Mouse (Mus musculus) brain, embryonic 14.5 days (tissue): Measurements from ENCODE around the gene Pidd1. TPM values are rescaled to one million over a fixed set of nuclear protein-coding genes. Genes with fewer than 3 reads are reported as not detected.

Experiments used
- DNase-seq: peaks from one replicate; pipeline ENCODE4 v3.0.0-alpha.2; 2011; ENCODE audit warnings: low read depth
- CTCF ChIP-seq: fragments of 200-500 bp; IDR thresholded peaks from 2 replicates; pipeline ENCODE4 v1.5.1; 2012; ENCODE audit warnings: inconsistent platforms, mild to moderate bottlenecking, moderate library complexity, borderline replicate concordance; ENCODE audit not compliant: insufficient read depth, insufficient read length; ENCODE audit errors: extremely low read depth
- POLR2A ChIP-seq: fragments of 200-500 bp; IDR thresholded peaks from 2 replicates; pipeline ENCODE4 v1.6.1; 2012; ENCODE audit warnings: mild to moderate bottlenecking, inconsistent platforms, borderline replicate concordance; ENCODE audit not compliant: poor library complexity, insufficient read depth, insufficient read length, severe bottlenecking; ENCODE audit errors: extremely low read depth
- polyA plus RNA-seq: library from polyadenylated mRNA; depleted of rRNA; stranded (reverse); fragments of >200 nt; gene quantifications from 2 replicates; pipeline ENCODE4 v1.2.3, GENCODE M21; 2012

The Pidd1 gene
- polyA plus RNA-seq, 1 experiment: 16.0 TPM

DNA sequence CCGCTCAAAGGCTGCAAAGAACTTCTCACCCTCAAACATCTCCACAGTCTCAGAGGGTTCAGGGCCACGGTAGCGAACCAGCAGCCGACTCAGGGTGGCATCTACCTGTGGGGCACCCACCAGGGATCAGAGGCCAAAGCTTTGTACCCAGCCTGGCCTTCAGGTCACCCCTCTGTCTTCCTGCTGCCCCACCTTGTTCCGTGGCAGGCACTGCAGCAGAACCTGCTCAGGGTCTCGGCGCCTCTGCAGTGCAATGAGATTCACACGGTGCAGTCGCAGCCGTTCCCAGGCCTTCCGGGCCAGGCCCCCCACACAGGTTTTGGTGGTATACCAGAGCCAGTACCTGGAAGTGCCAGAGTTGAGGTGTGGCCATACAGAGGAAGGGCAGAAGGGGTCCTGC, 4.0 kb downstream of the Pidd1 start:
- TF ChIP-seq CTCF (no peak), POLR2A (no peak)
- no peak for DNase-seq

DNA sequence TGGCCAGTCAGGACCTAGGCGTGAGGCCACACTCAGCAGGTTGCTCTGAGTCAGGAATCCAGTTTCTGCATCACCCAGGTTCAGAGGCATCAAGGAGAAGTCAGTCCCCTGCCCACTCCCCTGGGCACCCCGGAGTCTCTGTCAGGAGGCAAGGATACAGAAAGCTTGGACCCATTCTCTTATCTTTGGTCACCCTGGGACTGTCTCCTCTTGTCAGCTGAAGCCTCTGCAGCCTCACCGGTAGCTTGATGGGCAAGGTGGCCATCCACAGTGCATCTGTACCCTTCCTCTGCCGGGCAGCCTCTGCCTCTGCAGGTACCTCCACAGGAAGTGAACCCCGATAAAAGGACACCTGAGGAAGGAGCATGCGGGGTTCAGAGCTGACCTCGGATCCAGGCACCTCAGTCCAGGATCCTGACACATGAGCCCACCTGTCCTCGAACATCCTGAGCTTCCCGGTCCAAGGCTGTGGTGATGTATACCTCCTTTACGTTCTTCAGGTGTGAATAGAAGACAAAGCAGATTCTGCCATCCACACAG, 4.6 kb downstream of the Pidd1 start:
- DNase-seq: no peak
- TF ChIP-seq POLR2A (no peak), CTCF (no peak)

DNA sequence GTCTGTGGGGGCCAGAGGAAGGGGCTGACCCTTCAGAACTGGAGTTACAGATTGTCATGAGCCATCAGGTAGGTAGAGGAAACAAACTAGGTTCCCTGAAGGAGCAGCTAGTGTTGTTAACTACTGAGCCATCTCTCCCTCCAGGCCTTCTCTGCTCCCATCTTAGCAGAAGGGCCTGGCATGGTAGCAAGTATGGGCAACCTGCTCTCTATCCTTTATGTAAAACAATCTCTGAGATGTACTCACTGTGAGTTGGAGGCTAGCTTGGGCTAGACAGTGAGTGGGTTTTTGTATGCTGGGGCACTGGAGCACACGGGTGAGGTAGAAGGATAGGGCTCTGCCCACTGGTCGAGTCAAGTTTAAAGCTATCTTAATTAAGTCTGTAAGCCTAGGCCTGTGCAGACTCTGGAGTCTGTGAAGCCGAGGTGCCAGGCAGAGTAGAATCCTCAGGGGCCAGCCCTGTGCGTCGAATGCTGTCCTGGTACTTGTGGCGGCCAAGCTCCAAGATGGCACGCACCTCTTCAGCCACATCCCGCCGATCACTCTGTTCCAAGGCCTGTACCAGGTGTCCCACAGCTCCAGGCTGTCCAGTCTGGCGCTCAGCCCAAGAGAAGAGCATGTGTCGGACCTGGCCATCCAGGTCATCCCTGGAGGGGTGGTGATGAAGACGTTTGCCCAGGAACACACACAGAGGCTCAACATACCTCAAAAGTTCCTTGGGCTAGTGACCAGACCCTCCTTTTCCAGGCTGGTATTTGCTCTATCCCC, 5.4 kb downstream of the Pidd1 start:
- TF ChIP-seq POLR2A (no peak), CTCF (no peak)
- no peak for DNase-seq

DNA sequence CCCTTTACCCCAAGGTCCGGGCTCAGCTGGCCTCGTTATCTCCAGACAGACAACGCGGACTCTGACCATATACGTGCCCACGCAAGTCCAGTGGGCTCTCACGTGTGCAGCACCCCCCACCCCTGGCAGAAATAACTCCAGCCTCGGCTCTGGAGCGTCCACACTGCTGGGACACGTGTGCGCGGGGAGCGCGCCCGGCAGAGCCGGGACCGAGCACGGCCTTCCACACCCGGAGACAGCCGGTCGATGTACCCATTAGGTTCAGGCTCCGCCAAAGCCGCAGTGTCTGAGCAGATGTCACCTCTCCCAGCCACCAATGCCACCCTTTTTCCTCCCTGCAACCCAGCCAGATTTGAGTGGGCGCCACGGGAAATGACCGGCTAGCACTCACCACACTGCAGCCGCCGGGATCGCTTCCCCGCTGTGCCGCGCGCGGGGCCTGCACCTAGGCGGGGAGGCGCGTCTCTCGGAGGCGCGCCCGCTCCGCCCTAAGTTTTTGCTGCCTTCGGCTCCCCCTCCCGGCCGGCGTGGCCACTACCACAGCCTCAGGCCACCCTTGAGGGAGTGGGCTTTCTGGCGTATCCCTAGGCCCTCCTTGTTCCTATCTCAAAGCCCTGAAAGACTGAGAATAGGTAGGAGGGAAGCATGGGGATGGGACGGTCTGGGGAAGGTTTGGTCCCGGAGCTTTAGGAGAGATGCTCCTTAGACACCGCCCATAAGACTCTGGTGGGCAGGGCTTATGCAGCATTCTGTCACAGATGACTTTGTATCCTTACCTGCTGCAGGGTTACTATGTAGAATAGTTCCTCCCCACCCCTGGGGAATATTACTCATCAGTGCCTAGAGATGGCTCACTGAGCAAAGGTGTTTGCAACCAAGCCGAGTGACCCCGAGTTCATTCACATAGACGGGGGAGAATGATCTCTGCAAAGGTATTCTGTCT, 6.4 kb downstream of the Pidd1 start, which contains the start of gene Slc25a22:
Gene Slc25a22 (minus strand): TSS at position 715 of the 943 bp plus-strand sequence.
- TF ChIP-seq CTCF: peak; percentile 71
- TF ChIP-seq POLR2A: peak; percentile 78
- peak; percentile 90 for DNase-seq

DNA sequence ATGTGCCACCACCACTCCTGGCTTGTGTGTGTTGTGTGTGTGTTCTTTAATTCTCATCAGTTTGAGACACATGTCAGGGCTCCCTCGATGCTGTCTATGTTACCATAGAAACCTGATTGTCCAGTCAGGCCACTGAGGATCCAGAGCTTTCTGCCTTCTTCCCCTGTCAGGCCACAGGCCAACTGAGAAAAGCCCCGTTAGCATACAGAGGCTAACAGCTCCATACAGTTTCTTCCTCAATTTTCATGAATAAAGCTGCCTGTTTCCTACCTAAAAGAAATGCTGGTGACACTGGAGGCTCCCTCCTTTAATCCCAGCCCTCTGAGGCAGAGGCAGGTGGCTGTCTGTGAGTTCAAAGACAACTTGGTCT, 7.3 kb downstream of the Pidd1 start:
- TF ChIP-seq POLR2A (no peak), CTCF (no peak)
- no peak for DNase-seq

DNA sequence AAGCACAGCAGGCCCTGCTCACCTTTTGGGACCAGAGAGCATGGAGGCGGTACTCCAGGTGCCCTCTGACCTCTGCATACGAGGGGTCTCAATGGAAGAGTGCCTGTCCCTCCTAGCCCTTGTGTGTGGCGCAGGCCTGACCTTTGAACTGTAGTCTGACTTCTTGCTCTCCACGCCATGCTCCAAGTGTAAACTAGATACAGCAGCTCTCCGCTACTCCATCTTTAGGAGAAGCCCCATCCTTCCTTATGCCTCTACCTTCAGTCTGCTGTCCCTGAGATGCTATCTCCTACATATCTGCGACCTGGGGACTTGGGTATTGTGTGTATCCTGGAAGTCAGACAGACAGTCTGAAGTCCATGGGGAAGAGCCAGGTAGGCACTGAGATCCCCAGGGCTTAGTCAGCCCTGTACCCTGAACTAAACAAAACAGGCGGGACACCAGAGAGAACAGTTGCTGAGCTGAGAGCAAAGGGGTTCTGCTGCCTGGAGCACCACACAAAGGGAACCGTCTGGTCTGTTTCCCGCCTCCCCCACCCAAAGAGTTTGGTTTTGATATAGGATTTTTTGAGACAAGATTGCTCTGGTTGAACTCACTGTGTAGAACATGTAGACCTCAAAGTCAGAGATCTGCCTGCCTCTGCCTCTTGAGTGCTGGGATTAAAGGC, 7.8 kb downstream of the Pidd1 start:
- TF ChIP-seq CTCF: no peak
- no peak for DNase-seq

DNA sequence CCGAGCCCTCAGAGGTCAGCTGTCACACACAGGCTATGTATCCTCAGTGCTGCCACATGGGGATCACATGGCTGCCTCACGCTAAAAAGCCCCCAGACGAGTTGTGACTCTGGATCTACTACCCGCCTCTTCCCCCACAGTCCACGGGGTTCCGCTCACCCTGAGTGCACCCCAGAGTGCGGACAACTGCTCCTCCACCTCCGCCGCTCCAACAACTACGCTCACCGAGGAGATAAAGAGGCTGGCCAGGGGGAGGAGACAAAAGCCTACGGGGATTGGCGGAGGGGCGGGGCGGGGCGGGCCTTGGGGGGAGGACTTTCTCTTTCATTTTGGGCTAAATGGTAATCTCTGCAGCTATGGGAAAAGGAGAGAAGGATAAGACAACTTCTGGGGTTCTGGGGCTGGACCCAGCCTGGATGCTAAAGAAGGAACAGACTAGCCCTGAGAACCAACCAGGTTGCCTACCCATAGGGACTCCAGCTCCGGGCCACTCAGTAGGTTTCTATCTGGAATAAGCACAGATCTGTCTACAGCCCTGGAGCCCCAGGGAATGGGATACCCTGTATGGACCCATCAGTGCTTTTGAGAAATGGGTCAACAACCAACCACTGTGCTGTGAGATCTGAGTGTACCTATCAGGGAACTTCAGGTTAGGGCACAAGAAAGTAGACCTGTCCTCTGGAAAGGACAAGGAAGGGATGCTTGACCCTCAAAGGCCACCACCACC, 8.5 kb downstream of the Pidd1 start:
- no peak for TF ChIP-seq CTCF
- TF ChIP-seq POLR2A: no peak
- DNase-seq: peak; percentile 73

DNA sequence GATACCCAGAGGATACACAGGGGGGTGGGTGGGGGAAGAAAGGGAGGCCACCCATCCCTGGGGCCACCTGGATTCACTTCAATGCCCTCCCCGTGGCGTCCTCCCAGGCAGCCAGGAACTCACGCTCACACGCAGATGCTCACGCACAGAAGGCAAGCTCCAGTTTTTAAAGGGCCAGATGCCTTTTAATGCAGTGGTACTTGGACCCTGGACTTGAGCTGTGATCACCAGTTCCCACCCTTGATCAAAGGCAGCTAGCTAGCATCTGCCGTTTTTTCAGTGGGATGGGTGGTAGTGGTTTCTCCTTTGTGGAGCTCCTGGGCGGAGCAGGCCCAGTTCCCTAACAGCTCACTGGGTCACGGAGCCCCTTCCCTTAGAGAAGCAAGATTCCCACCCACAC, 9.4 kb downstream of the Pidd1 start:
- DNase-seq: peak; percentile 85
- no peak for TF ChIP-seq CTCF
- peak; percentile 42; the same call in 1 of the 2 replicates for TF ChIP-seq POLR2A

DNA sequence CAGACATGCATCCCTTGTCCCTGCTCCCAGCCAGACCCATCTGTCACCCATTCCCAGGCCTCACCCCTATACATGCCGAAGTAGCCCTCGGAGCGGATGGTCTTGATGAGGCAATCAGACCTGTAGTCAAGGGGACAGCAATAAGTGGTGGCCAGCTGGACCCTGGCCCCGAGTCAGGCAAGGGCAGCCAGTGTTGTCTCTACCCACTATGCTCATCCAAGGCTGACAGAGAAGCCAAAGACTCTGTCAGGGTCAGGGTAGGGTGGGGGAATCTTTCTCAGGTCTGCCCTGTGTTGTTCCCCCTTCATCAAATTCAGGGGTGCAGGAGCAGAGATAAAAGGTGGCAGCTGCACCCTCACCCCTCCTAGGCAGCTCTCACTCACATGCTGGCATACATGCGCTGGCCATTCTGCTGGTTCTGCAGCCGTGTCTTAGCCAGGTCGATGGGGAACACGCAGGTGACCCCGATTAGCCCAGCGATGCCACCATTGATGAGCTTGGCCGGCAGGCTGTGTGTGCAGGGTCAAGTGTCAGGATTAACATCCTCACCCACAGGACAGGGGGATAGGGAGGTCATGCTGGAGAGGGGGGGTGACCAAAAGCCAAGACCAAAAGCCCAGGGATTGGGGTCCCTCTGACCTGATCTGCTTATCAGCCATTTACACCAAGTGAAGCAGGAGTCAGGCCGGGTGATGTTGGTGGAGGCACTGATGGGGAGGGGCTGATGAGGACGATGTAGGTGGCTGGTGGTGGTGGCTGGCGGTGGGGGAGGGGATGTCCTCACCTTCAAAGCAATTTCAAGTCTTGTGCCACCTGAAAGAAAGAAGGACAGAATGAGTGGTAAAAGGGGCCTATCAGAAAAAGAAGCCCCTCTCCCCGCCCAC, 10.1 kb downstream of the Pidd1 start:
- TF ChIP-seq CTCF (no peak), POLR2A (no peak)
- no peak for DNase-seq
